Mouse (Mus musculus) neural tube, embryonic 15.5 days (tissue): Measurements from ENCODE around the gene Ptgdr2. TPM values are rescaled to one million over a fixed set of nuclear protein-coding genes. Genes with fewer than 3 reads are reported as not detected.

Experiments
- ATAC-seq: fragments of 200-750 bp; cut with Nextera tagmentation; 2 replicates; pipeline ENCODE4 v1.8.0; 2017; ENCODE audit warnings: mild to moderate bottlenecking, moderate TSS enrichment, moderate library complexity; ENCODE audit not compliant: low FRiP score
- H3K27ac ChIP-seq: fragments of 300-500 bp; sonication (generic); replicated peaks from 2 replicates; pipeline ENCODE4 v1.5.1; 2015; ENCODE audit warnings: mild to moderate bottlenecking, inconsistent platforms
- H3K27me3 ChIP-seq: fragments of 300-500 bp; sonication (generic); replicated peaks from 2 replicates; pipeline ENCODE4 v1.6.1; 2015; ENCODE audit warnings: inconsistent platforms
- H3K36me3 ChIP-seq: fragments of 300-500 bp; sonication (generic); 2 replicates; pipeline ENCODE4 v1.6.1; 2015; ENCODE audit warnings: inconsistent platforms
- H3K4me1 ChIP-seq: fragments of 300-500 bp; sonication (generic); 2 replicates; pipeline ENCODE4 v1.6.1; 2015; ENCODE audit warnings: inconsistent platforms
- H3K4me2 ChIP-seq: fragments of 300-500 bp; sonication (generic); 2 replicates; pipeline ENCODE4 v1.6.1; 2015; ENCODE audit warnings: inconsistent platforms, mild to moderate bottlenecking, moderate library complexity
- H3K4me3 ChIP-seq: fragments of 300-500 bp; sonication (generic); replicated peaks from 2 replicates; pipeline ENCODE4 v1.5.1; 2015; ENCODE audit warnings: mild to moderate bottlenecking, inconsistent platforms
- H3K9ac ChIP-seq: fragments of 300-500 bp; sonication (generic); replicated peaks from 2 replicates; pipeline ENCODE4 v1.6.1; 2015; ENCODE audit warnings: mild to moderate bottlenecking, inconsistent platforms
- H3K9me3 ChIP-seq: fragments of 300-500 bp; sonication (generic); replicated peaks from 2 replicates; pipeline ENCODE4 v1.6.1; 2016; ENCODE audit warnings: inconsistent platforms
- WGBS: fragments of 180-500 bp; shearing (Covaris S2); methylation state at CpG from one replicate; pipeline ENCODE4 v1.1.7; 2015; ENCODE audit warnings: mixed read lengths; 5-methylcytosine and 5-hydroxymethylcytosine counted together
- polyA plus RNA-seq: library from polyadenylated mRNA; unstranded; fragments of >200 nt; fragmentation: Nextera tagmentation; extraction: Ambion mirVana; gene quantifications from 2 replicates; pipeline ENCODE4 v1.2.1, GENCODE M21; 2015

The Ptgdr2 gene
- polyA plus RNA-seq, 1 experiment from 2014 or later, result not detected

DNA sequence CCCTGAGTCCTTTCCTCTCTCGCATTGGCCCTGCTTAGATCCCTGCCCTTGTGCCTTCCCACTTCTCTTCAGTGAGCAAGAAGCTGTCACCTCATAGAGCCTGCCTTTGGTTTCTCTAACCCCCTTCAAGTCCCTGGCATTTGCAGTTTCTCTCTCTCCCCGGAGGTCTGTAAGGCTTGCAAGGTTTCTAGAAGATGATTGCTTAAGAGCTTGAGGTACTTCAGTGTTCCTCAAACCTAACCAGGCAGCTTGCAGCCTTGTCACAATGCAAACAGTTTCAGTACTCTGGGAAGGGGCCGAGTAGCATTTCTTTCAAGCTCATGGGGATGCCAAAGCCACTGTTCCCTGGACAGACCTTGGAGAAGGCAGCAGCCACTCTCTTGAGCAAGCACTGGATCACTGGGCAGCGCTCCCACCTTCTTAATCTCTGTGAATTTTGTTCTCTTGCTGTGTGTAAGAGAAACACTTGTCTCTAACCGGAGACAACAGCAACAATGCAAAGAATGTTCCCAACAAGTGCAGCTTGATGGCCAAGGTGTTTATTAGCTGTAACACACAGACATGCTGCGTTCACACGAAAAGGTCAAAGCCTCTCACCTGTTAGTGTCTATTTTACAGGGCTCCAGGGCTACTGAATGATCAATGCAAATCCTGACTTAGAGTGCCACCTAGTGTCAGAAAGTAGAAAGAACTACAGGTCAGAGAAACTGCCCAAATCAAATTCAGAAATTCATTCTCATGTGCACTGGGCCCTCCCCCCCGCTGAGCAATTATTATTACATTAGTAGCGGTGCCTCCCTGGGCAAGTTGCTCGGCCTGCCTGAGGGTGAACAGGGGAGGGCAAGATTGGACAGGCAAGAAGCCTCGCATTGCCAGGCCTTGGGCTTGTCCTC is 22.4 kb downstream of the Ptgdr2 start:
- Histone ChIP-seq H3K27ac (no peak overlapping the region), H3K4me1 (peaks cover 3% of the 10 kb centered on the region), H3K27me3 (no peaks in the 10 kb centered on the region), H3K36me3 (no peaks in the 10 kb centered on the region), H3K9me3 (no peaks in the 10 kb centered on the region), H3K4me3 (no peak overlapping the region), H3K4me2 (peak overlapping the region; percentile 23; the same call in 1 of the 2 replicates), H3K9ac (peak overlapping the region; percentile 26; the same call in 1 of the 2 replicates)
- WGBS, result 37% methylated on average over 11 of the region's 11 CpGs
- ATAC-seq, result peak; percentile 81

DNA sequence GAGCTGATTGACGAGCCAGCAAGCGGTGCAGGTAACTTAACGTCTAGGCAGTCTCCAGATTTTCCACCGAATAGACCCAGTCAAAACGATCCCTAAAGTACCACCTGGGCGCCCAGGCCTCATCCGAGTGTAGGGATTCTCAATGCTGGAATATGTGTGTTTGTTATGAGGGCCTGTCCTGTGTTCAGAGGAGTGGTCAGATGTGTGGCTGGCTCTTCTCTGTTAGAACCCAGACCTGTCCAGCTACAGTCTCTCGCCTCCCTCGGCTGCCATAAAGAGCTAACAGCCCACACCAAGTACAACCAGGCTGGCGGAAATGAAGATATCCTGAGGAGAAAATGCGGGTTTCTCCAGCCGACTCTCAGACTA is 23.0 kb downstream of the Ptgdr2 start:
- ATAC-seq, result peak; percentile 55; the same call in 1 of the 2 replicates
- H3K9me3 ChIP-seq, result no peaks in the 10 kb centered on the region
- WGBS, result 44% methylated on average over 12 of the region's 12 CpGs

DNA sequence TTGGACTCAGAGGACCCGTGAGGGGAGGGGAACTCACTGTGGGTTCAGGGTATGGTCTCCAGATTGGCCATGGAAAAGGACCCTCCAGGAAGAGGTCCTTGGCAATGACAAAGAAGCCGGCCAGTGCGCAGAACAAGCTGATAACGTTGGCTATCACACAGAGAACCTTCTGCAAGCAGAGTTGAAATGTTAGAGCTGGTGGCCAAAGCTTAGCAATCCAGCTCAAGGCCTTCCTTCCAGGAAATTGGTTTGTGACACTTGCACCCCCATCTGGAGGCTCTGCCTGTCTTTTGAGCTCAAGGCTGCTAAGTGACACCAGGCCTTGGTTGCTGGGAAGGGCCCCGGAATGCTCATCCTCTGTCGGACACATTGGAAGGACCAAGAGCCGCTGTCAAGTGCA is 28.8 kb downstream of the Ptgdr2 start:
- Histone ChIP-seq H3K4me3 (no peak overlapping the region), H3K9me3 (no peaks in the 10 kb centered on the region), H3K9ac (no peak overlapping the region), H3K27ac (no peak overlapping the region), H3K36me3 (no peaks in the 10 kb centered on the region), H3K4me1 (no peaks in the 10 kb centered on the region), H3K27me3 (no peaks in the 10 kb centered on the region), H3K4me2 (no peak overlapping the region)
- no peak for ATAC-seq
- WGBS, result 88% methylated on average over 7 of the region's 7 CpGs

More for the DNA sequence above, 23.0 kb downstream of the Ptgdr2 start:
- peak overlapping the region; percentile 26; the same call in 1 of the 2 replicates for H3K9ac ChIP-seq
- H3K4me3 ChIP-seq, result no peak overlapping the region
- peak overlapping the region; percentile 23; the same call in 1 of the 2 replicates for H3K4me2 ChIP-seq
- H3K36me3 ChIP-seq, result no peaks in the 10 kb centered on the region
- H3K4me1 ChIP-seq, result peaks cover 3% of the 10 kb centered on the region
- H3K27me3 ChIP-seq, result no peaks in the 10 kb centered on the region
- H3K27ac ChIP-seq, result no peak overlapping the region

DNA sequence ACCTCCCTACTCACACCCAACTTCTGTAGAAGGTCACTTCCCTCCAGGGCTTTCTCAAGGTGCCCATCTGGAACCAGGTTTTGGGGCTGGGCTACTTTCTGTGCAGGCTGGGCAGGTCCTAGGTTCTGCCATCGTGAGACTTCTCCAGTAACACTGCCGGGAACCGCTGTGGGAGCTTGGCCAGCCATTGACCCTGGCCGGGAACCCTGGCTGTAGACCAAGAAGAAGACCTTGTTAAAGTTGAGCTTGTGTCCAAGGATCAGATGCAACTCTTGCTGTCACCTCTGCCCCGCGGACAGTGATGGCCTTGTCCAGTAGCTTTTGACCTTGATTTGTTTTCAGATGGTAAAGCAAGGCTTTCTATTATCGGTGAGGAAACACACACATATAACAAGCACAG is 31.6 kb downstream of the Ptgdr2 start:
- no peaks in the 10 kb centered on the region for H3K9me3 ChIP-seq
- H3K4me3 ChIP-seq, result no peak overlapping the region
- H3K27me3 ChIP-seq, result no peaks in the 10 kb centered on the region
- H3K36me3 ChIP-seq, result no peaks in the 10 kb centered on the region
- no peak overlapping the region for H3K27ac ChIP-seq
- no peak overlapping the region for H3K4me2 ChIP-seq
- H3K4me1 ChIP-seq, result no peaks in the 10 kb centered on the region
- WGBS, result 96% methylated on average over 7 of the region's 7 CpGs
- ATAC-seq, result no peak
- H3K9ac ChIP-seq, result no peak overlapping the region

DNA sequence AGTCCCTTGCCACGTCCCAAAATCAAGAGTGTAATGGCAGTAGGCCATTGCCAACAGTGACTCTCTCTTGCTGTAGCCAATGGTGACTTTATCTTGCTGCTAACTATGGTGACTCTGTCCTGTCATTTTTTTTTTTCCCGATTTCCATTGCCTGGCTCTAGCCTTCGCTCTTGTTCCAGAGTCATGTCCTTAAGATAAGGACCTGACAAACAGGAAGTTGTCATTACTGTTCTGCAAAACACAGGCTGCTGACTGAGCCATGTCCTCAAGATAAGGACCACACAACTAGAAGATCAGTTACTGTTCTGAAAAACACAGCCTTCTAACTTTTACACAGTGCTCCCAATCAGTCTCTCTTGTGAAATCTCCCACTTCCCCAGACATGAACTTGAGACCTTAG is 33.5 kb downstream of the Ptgdr2 start:
- WGBS, result 80% methylated on average over 3 of the region's 3 CpGs
- no peak for ATAC-seq
- H3K9ac ChIP-seq, result no peak overlapping the region

DNA sequence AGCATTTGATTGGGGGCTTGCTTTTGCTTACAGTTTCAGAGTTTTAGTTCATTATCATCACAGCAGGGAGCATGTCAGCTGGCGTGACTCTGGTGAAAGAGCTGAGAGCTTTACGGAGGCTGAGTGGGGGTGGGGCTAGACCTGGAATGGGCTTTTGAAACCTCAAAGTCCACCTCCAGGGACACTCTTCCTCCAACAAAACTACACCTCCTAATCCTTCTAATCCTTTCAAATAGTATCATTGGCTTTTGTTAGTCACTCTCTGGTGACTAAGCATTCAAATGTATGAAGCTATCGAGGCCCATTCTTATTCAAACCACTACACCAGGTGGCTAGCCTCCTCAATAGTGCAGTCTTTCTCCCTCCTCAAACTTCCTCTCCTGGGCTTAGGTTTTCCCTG is 35.7 kb downstream of the Ptgdr2 start:
- ATAC-seq, result no peak
- 57% methylated on average over 3 of the region's 3 CpGs for WGBS
- H3K4me3 ChIP-seq, result no peak overlapping the region

More for the DNA sequence above, 33.5 kb downstream of the Ptgdr2 start:
- Histone ChIP-seq H3K4me3 (no peak overlapping the region), H3K27ac (no peak overlapping the region), H3K9me3 (no peaks in the 10 kb centered on the region), H3K27me3 (no peaks in the 10 kb centered on the region), H3K36me3 (no peaks in the 10 kb centered on the region), H3K4me1 (no peaks in the 10 kb centered on the region), H3K4me2 (no peak overlapping the region)

DNA sequence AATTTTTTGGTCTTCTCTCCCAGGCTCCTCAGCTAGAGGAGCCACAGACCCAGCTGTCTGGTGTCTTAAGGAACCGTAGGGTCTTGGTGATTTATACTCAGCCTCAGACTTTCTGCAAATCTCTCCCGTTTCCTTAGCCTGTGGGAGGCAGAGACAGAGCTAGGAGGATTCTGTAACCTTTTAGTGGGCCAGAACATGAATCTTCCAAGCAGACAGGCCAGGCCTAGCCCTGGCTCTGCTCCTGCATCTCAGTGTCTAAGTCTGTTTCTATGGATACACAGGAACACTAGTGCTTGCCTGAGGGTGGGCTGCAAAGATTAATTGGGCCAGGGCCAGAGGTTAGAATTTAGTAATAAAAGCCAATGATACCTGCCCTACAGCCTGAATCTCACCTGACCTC is 36.2 kb downstream of the Ptgdr2 start:
- Histone ChIP-seq H3K9me3 (no peaks in the 10 kb centered on the region), H3K4me2 (no peak overlapping the region)
- WGBS, result 51% methylated on average over 2 of the region's 2 CpGs

More for the DNA sequence above, 35.7 kb downstream of the Ptgdr2 start:
- no peaks in the 10 kb centered on the region for H3K4me1 ChIP-seq
- no peak overlapping the region for H3K4me2 ChIP-seq
- no peak overlapping the region for H3K27ac ChIP-seq
- H3K27me3 ChIP-seq, result no peaks in the 10 kb centered on the region
- no peaks in the 10 kb centered on the region for H3K36me3 ChIP-seq
- H3K9me3 ChIP-seq, result no peaks in the 10 kb centered on the region
- H3K9ac ChIP-seq, result no peak overlapping the region

DNA sequence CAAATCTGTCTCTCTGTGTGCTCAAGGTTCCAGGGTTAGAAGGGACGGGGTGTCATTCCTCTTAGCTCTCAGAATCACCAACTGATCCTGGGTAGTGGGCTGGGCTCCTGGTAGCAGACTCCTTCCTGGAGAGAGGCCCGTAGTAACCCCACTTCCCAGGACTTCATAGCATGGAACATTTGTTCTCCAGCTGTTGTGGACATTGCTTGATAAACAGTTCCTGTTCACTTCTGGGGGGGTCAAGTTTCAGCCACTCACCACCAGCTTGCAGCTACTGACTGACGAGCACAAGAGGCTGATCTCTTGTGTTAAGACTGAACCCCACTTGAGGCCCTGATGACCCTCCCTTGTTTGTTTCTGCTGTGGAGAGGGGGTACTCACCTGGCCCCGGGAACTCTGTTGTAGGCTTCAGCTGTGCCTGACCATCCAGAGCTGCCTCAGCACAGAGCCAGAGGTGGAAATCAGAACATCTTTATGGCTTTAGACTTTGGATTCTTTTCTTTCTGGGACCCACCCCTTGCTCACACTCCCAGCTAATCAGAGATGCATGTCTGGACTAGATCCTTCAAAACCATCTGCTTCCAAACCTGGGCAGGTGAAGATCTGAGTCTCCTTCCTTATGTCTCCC is 37.4 kb downstream of the Ptgdr2 start, which contains the start of gene Ms4a10:
Gene Ms4a10 (minus strand): TSS at position 433 of the 628 bp plus-strand sequence.
- no peaks in the 10 kb centered on the region for H3K36me3 ChIP-seq
- no peaks in the 10 kb centered on the region for H3K27me3 ChIP-seq
- H3K4me2 ChIP-seq, result no peak within 1 kb of the TSS
- peaks cover 2% of the 10 kb centered on the region for H3K4me1 ChIP-seq
- no peak within 1 kb of the TSS for H3K27ac ChIP-seq
- WGBS, result 67% methylated on average over 4 of the region's 4 CpGs
- no peaks in the 10 kb centered on the region for H3K9me3 ChIP-seq
- H3K9ac ChIP-seq, result no peak within 1 kb of the TSS
- no peak for ATAC-seq
- H3K4me3 ChIP-seq, result no peak within 1 kb of the TSS

More for the DNA sequence above, 36.2 kb downstream of the Ptgdr2 start:
- no peaks in the 10 kb centered on the region for H3K36me3 ChIP-seq
- ATAC-seq, result no peak
- H3K27me3 ChIP-seq, result no peaks in the 10 kb centered on the region
- H3K4me1 ChIP-seq, result no peaks in the 10 kb centered on the region
- H3K27ac ChIP-seq, result no peak overlapping the region
- no peak overlapping the region for H3K4me3 ChIP-seq
- H3K9ac ChIP-seq, result no peak overlapping the region

DNA sequence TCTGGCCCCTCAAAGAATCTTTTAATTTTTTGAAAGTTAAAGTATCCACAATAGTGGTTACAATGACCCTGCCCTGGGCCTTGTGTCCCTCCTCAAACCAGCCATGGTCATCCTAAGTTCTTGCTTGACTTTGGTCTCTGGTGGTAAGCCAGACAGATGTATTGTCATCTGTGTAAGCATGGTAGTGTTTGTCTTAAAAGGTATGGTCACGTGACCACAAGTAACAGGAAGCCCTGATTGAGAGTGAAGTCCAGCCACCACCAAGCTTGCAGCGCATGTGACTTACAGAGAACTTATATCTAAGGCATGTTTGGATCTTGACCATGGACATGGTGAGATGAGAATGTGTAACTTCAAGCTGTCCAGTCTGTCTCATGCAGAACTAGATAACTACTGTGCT is 38.2 kb downstream of the Ptgdr2 start:
- Histone ChIP-seq H3K9ac (no peak overlapping the region), H3K27ac (no peak overlapping the region), H3K4me3 (no peak overlapping the region), H3K4me1 (peaks cover 6% of the 10 kb centered on the region), H3K9me3 (no peaks in the 10 kb centered on the region), H3K36me3 (no peaks in the 10 kb centered on the region), H3K4me2 (no peak overlapping the region), H3K27me3 (no peaks in the 10 kb centered on the region)
- WGBS, result 77% methylated on average over 2 of the region's 2 CpGs
- ATAC-seq, result no peak

DNA sequence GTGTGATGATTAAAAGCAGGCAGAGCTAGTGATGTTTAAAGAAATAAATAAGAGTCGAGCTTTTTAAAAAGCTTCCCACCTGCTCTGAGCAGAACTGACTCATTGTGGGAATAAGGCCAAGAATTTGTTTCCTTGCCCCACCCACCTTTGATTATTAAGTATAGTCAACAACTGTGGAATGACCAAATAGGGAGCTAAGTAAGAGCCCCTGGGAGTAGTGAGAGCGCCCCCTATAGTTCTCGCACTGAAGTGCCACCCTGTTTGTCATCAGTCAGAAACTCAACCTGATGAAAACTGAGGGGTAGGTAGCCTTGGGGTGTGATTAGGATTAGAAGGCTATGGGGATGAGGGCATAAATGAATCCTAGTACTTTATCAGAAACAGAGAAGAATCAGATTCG is 39.4 kb downstream of the Ptgdr2 start:
- no peak overlapping the region for H3K4me2 ChIP-seq
- WGBS, result 57% methylated on average over 4 of the region's 4 CpGs
- no peak overlapping the region for H3K27ac ChIP-seq
- no peak overlapping the region for H3K4me3 ChIP-seq
- no peaks in the 10 kb centered on the region for H3K36me3 ChIP-seq
- H3K9ac ChIP-seq, result no peak overlapping the region
- H3K4me1 ChIP-seq, result peaks cover 6% of the 10 kb centered on the region
- no peaks in the 10 kb centered on the region for H3K9me3 ChIP-seq
- H3K27me3 ChIP-seq, result no peaks in the 10 kb centered on the region
- ATAC-seq, result no peak

DNA sequence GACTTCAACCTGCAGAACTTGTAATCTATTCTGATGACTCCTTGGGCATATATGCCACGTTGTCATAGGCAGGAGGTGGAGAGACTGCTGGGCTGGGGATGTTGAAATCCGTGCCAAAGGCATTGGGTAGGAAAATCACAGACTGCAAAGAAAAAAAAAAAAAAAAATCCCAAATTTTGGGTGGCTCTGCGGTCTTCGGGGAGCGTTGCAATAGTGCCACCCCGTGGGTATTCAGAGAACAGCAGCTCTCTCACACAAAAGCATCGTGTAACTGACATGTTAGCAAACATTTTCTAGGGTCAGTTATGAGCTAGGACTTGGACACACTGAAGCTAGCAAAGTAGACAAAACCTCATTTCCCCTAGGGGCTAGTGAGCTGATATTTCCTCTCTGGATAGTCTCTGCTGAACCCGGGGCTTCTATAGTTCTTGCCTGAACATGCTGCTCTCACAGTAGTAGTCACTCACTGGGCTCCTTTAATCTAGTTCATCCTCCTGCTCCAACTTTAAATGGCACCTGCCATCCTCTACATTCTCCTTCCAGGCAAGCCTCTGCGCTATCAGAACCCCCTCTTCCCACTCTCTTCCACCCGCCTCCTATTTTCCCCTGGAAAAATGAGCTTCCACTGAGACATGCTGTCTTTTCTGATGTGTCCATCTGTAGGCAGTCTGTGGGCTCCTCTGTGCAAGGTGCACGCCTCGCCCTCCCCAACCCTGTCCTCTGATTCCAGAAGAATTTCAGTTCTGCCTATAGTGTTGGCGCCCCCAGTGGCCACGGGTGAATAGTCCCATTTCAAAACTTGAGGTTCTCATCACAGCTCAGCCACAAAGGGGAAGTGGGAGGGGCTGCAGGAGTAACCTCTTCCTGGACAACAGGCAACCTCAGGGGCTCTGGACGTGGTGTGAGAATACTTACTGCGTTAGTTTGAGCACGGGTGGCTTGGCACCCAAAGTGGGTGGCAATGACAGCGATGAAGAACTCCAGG is 42.5 kb downstream of the Ptgdr2 start:
- peak; percentile 55; the same call in 1 of the 2 replicates for ATAC-seq
- H3K27ac ChIP-seq, result no peak overlapping the region
- H3K4me3 ChIP-seq, result no peak overlapping the region
- H3K4me1 ChIP-seq, result peaks cover 6% of the 10 kb centered on the region
- WGBS, result 16% methylated on average over 18 of the region's 18 CpGs
- H3K9me3 ChIP-seq, result no peaks in the 10 kb centered on the region
- no peaks in the 10 kb centered on the region for H3K36me3 ChIP-seq
- no peaks in the 10 kb centered on the region for H3K27me3 ChIP-seq
- H3K4me2 ChIP-seq, result peak overlapping the region; percentile 38
- H3K9ac ChIP-seq, result no peak overlapping the region
